Mouse (Mus musculus): ENCODE data around the gene Golph3. TPM values are rescaled to one million over a fixed set of nuclear protein-coding genes. Genes with fewer than 3 reads are reported as not detected.

Golph3 gene
- total RNA-seq, 2 experiments from 2014 or later: 69.0 to 74.6 TPM

DNA sequence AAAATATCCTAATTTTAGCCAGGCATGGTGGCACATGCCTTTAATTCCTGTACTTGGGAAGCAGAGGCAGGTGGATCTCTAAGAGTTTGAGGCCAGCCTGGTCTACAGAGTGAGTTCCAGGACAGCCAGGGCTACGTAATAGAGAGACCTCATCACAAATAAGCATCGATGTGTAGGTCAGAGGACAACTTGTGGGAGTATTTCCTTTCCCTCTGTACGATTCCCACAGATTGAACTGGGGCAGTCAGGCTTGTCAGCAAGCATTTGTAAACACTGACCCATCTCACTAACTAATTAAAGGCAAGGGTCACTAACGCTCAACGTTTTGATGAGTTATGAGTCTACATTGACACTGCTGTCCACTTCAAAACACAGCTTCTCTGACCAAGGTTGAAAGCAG lies 6.7 kb upstream of the Golph3 start:
- DNase-seq: no peak
- intact Hi-C loops (cut with DNase I): no loop called here

DNA sequence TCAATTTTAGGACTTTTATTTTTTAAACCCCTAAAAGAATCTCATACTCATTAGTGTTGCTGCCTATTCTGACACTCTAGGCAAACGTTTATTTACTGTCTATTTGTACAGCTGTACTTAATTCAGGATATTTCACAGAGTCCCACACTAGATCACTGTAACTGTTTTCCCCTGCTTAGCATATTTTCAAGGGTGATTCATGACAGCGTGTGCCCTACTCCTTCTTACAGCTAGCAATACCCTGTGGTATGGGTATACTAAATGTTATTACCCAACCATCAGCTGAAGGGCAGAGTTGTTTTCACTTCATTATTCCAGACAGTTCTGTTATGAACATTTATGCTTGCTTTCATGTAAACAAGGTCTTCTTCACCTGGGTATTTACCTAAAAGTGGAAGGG lies 5.3 kb upstream of the Golph3 start:
- DNase-seq: no peak
- intact Hi-C loops (cut with DNase I): no loop called here

DNA sequence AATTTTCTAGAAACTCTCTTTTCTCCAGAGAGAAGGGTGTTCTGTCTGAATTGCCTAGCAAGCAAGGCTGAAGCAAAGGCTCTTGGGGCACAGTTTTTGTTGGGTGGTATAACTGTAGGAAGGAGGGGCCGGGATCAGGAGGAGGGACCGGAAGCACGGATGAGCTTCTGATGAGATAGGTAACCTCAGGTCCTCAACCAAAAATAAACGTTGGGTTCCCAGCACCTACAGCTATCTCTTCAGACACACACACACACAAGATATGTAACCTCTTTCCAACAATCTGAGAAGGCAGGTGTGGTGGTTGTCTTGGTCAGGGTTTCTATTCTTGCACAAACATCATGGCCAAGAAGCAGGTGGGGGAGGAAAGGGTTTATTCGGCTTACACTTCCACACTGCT lies 4.0 kb upstream of the Golph3 start:
- intact Hi-C loops (cut with DNase I): no loop called here
- no peak for DNase-seq

DNA sequence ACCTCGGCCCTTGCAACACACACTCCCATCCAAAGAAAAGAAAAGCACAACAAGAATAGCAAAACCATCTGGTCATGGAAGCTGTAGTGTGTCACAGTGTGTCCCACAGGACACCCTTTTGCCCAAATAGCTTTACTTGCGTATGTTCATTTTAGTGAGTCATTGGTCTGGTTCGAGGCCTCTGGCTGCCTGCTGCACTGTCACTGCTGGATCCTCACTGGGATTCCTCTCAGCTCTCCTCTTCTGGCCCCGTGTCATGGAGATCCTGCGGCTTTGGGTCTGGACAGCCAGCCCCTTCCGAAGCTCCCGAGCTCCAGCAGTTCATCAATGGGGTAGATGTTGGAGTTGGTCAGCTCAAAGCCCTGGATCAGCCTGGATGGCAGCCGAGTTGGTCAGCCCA lies 2.8 kb upstream of the Golph3 start:
- intact Hi-C loops (cut with DNase I): no loop called here
- DNase-seq: no peak

DNA sequence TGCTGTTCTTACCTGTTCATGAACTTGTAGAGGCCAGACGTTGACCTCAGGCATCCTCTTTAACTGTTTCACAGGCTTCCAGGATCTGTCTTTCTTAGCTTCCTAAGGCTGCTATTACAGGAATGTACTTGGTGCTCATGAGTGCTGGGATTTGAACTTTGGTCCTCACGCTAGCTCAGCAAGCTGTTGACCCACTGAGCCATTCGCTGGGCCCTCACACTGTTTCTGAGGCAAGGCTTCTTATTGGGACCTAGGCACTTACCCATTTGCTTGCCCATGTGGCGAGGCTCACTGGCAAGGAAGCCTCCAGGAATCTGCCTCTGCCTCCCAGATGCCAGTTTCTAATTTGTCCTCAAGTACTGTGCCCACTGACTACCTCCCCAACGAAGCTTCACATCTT lies 1.4 kb upstream of the Golph3 start:
- no peak for DNase-seq
- intact Hi-C loops (cut with DNase I): loop anchor here (5.0 kb wide), 1 partner anchor 118 kb away; no protein-coding TSS in a partner anchor

DNA sequence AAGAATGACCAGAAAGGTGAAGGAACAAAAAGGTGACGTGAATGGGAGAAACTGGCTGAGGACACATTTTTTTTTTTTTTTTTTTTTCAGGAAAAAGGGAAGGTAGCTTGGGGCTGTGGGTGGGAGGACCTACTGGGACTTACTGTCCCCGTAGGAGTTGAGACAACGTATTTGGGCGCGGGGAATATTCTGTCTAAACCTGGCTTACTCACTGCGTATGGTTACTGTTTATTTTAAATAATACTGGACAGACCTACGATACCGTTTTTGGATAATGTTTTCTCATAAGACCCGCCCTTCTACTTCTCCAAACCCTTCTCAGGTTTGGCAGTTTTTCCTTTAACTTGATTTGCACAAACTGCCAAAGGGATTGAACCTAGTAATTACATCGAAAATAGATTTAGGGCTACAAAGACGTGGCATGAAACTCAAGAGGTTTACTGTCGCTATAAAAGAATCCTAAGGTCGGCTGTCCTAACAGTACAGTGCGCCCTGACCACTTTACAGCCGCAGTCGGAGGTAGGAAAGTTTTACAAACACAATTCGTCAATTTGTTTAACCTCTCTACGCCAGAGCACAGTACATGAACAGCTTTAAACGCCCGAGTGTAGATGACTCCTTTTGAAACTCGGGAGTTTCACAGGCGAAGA lies 684 bp upstream of the Golph3 start:
- intact Hi-C loops (cut with DNase I): loop anchor here (5.0 kb wide), 1 partner anchor 118 kb away; no protein-coding TSS in a partner anchor

DNA sequence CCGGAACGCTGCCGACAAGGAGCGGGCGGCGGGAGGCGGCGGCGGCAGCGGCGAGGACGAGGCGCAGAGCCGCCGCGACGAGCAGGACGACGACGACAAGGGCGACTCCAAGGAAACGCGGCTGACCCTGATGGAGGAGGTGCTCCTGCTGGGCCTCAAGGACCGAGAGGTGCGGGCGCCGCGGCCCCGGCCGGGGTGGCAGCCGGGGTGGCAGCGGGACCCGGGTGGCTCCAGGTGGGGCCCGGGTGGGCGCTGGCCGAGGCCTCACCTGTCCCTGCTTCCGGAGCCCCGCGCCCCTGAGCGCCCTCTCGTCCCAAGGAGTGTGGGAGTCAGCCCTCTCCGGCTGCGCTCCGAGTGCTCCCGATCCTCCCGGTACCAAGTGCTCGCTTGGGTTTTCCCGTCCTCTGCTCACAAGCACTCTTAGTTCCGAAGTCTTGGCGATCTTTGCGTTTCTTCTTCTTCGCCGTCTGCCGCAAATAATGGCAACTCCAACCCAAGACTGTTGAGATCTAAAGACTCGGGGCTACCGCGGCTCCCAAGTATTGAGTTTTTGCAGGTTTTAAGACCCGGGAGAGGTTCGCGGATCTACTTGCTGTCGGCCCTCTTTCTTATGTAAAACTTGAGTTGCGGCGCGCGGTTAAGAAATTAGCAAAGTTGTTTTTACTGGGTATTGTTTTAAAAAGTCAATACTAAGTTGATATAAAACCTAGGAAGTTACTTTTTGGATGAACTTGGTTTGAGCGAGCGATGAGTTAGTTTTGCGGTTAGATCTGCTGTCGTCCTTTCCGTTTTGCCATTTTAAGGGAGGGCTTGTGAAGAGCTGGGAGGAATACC lies 755 bp downstream of the Golph3 start, which contains the start of gene 1810049J17Rik:
1810049J17Rik (minus strand) TSS at position 112 of the 834 bp plus-strand sequence.
- intact Hi-C loops (cut with DNase I): loop anchor here (5.0 kb wide), 1 partner anchor 120 kb away; no protein-coding TSS in a partner anchor
- peak; percentile 9 to 55 for DNase-seq

More for the DNA sequence above, 684 bp upstream of the Golph3 start:
- no peak for DNase-seq

DNA sequence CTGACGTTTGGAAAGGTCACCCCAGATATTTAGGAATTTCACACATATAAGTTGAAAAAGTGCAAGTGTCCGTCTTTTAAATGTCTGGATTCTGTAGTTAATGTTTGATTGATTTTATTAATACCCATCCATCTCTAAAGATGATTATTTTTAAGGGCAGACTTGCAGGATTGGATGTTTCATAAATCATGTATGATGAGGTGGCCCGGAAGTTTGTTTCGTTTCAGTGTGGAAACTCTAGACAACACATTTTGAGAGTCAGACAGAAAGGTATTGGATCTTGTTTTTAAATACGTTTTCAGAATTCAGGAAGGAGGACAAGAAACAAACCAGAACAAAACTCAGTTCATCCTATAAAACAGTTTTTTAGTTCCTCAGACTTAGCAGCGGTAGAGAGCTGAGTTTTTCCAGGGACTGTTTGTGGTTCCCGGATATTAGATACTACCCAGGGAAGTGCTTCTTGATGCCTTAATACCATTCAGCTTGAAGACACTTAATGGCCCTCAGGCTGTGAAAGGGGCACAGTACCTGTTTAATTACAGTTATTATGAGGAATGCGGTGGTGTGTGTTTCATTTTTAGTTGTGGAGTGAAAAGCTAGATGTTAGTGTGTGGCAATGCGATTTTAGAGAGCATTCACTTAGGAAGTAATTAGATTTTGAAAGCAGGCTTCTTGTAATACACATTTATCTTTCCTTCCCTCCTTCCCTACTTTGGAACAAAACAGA lies 1.6 kb downstream of the Golph3 start:
- intact Hi-C loops (cut with DNase I): loop anchor here (5.0 kb wide), 1 partner anchor 121 kb away; no protein-coding TSS in a partner anchor
- no peak for DNase-seq

DNA sequence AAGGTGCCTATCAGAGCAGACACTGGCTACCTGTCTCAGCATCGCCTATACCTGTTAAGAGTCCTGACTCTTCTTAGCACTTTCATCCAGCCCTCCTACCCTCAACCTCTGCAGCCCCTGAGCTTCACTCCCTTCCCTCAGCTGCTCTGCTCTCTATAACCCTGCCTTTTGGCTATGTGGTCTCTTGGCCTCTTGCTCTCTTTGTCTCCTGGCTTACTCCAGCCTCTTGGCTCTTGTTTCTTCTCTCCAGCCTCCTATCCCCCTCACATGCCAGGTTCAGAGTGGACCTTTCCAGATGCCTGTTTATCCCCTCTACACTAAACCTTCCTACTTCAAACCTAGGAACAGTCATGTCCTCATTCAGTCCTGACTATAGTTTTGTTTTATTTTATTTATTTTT lies 3.1 kb downstream of the Golph3 start:
- no peak for DNase-seq
- intact Hi-C loops (cut with DNase I): loop anchor here (5.0 kb wide), 1 partner anchor 122 kb away; no protein-coding TSS in a partner anchor

DNA sequence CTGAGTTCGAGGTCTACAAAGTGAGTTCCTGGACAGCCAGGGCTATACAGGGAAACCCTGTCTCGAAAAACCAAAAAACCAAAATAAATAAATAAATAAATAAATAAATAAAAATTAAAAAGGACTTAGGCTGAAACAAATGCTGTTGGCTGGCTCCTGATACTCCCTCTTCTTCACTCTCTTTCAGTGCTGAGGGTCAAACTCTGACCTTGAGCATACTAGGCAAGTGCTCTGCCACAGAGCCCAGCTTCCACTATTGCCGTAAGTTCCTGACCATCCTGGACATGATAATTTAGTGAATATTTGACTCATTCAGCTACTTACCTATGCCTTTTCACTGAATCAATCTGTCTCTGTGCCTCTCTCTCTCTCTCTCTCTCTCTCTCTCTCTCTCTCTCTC lies 9.1 kb downstream of the Golph3 start:
- intact Hi-C loops (cut with DNase I): no loop called here
- no peak for DNase-seq

DNA sequence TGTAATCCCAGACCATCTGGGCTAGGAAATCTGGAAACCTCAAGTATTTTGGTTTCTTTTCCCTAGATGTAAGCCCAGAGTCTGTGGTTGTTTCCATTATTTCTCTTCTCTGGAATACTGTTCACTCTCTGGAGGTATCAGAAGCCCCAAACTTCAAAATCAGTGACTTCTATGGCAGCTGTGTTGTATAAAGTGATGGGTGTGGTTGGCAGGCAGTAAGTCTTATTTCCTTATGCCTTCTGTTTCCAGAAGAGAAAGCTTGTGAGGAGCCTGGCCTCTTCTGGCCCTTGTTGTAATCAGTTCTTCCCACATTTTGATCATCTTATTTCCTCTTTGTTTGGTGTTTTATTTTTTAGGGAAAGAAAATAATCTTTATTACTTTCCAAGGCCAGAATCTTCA lies 9.6 kb downstream of the Golph3 start:
- no peak for DNase-seq
- intact Hi-C loops (cut with DNase I): no loop called here

DNA sequence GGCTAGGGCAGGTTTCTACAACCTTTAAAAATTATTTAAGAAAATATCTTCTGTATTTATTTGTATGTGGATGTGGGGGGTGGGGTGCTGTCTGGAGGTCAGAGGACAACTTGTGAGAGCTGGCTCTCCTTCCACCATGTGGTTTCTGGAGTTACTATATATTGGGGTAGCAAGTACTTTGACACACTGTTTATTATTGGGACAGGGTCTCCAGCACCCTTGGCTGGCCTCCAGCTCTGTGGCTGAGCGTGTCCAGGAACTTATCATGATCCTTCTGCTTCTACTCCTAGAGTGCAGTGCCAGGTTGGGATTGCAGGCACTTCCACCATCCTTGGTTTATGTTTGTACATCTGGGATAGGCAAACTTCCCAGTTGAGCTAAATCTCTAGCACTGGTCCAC lies 10.1 kb downstream of the Golph3 start:
- no peak for DNase-seq
- intact Hi-C loops (cut with DNase I): no loop called here

DNA sequence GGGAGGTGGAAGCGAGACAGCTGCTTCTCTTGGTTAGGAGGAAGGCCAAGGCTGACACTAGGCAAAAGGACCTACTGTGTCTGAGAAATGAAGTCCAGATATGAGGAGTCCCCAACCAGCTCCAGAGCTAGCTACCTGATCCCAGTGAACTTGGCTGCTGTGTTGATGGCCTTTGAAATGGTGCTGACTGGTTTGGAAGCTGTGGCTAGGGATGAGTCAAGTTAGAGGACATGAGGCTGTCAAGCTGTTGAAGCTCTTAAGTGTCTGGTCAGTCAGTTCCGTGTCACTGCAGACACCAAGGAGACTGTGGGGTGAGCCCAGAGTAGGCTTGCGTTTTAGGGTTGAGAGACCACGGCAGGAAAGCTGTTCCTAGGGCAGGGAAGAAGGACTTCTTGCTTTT lies 13.1 kb downstream of the Golph3 start:
- no peak for DNase-seq

DNA sequence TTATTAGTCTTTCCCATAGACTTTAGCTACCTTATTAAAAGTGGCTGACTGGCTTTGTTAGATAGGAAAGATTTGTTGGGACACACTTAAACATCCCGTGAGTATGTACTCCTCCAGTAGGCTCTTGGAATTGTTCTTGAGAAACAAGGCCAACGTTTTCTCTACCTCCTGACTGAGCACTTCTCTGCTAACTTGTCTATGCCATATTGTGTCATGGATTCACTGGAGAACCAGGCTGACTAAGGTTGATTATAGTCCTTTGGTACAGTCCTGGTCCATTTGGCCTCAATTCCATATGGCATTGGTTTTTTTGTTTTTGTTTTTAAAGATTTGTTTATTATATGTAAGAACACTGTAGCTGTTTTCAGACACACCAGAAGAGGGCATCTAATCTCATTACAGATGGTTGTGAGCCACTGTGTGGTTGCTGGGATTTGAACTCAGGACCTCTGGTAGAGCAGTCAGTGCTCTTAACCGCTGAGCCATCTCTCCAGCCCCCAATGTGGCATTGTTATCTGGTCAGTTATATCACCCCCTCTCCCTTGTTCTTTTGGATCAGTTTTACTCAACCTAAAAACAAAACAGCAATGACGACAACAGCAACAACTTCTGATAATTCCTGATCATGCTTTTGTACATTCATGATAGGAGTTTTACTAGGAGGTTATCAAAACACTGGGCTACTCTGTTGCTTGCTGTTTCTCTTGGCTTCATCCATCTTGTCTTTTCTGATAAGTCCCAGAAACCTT lies 16.0 kb downstream of the Golph3 start:
- no peak for DNase-seq
- intact Hi-C loops (cut with DNase I): no loop called here

More for the DNA sequence above, 13.1 kb downstream of the Golph3 start:
- intact Hi-C loops (cut with DNase I): no loop called here

DNA sequence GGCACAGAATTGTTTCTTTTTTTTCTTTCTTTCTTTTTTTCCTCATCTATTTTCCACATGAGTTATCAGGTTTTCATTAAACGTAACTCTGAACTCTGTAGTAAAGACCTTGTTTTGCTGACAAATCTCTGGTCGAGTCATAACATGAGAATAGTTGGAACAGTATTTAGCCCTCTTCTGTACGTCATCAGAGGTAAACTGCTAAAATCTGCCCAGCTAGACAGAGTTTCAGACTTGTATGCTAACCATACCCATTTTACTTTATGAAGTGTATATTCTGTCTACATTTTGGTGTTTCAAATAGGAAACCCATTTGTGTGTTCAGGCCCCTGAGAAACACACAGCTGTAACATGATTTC lies 16.5 kb downstream of the Golph3 start:
- intact Hi-C loops (cut with DNase I): no loop called here
- no peak for DNase-seq

DNA sequence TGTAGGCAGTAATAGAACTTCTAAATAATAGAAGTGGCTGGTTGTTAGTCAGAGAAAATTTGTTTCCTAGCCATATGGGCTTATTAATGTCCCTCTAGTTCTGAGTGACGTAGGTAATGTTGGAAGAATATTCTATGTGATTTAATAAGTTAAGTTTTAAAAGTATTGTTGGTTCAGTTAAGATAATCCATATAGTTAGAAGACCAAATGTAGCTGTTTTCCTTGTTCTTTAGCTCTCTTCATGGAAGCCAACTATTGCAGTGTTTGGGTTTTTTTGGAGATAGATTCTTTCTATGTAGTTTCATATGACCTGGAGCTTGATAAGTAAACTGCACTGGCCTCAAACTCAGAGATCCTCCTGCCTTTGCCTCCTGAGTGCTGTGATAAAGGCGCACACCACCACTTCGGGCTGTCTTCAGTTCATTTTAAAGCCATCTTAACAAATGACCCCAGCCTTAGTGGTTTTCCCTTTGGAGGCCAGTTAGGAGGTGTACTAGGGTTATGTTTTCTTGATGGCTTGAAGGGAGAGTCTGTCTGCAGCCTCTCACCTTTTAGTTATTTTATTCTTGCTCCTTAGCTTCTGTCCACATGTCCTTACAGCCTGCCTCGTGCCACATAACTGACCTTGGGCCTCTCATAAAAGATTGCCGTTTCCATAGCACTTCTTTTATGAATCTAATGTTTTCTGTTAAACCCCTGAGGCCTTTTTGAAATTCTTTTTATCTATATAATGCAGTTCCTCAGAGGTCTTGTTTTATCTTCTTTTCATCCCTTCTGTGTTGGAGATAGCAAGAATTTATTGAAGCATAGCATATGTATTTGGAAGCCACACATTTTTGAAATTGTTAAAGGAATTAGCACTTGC lies 19.5 kb downstream of the Golph3 start:
- intact Hi-C loops (cut with DNase I): no loop called here
- no peak for DNase-seq

DNA sequence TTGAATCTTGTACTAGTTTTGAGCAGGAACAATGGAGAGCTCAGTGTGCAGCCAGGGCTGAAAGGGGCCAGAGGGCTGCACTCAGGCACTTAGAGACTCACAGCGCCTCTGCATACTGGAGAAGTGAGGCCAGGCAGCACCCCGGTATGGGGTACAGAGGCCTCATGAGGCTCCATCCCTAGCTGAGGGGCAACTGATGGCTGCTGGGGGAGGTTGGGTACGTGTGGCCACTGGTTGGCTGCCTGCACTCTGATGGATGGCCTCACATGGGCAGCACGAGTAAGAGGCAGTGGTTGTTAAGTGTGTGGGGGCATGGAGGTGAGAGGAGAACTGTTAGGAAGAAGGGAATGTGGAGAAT lies 20.1 kb downstream of the Golph3 start:
- DNase-seq: no peak
- intact Hi-C loops (cut with DNase I): no loop called here

DNA sequence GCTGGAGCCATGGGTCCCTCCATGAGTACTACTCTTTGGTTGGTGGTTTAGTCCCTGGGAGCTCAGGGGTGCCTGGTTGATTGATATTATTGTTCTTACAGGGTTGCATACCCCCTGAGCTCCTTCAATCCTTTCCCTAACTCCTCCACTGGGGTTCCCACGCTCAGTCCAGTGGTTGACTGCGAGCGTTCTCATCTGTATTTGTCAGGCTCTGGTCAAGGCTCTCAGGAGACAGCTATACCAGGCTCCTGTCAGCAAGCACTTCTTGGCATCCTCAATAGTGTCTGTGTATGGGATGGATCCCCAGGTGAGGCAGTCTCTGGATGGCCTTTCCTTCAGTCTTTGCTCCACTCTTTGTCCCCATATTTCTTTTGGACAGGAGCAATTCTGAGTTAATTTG lies 25.7 kb downstream of the Golph3 start:
- intact Hi-C loops (cut with DNase I): no loop called here
- no peak for DNase-seq

DNA sequence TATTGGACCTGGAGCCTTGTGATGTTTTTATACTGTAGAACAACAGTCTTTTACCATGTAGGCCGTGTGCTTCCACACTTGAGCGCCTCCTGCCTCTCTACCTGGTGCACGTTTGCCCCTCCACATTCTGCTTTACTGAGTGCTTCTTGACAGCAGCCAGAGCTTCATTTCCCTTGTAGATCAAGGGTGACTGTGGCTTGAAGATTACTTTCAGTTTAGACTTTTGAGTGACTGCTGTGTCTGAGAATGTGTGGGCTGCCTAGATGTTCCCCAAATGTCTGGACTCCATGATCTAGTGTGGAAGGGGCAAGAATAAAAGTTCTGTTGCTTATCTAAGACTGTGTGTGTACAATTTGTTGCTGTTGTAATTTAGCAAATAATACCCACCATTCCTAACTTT lies 27.7 kb downstream of the Golph3 start:
- no peak for DNase-seq
- intact Hi-C loops (cut with DNase I): no loop called here

DNA sequence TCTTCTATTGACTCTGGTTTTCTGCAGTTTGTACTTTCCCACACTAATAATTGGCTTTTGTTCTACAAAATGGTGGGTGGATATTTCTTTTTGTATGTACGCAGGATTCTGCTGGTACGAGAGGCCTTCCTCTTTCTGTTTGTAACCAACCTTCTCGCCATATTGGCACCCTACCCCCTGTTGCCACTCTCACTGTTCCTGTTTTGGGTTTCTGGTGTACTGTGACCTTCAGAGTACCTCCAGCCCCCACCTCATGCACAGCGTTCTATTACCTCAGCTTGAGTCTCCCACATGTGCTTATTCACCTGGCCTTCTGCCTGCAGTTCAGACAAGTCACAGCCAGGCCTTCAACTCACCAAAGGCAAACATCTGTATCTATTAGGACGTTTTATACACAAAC lies 28.6 kb downstream of the Golph3 start:
- DNase-seq: no peak
- intact Hi-C loops (cut with DNase I): no loop called here

Measured in gastrocnemius, postnatal 36 days (tissue).